Mouse (Mus musculus): ENCODE data around the gene Gm10277.

- TF ChIP-seq TBP (conservative IDR thresholded peaks at IDR 0.05; ENCODE audit: low read depth, low read length) (no peak), MAX (IDR thresholded peaks at IDR 0.05; ENCODE audit: low read length) (no peak), CHD2 (IDR thresholded peaks at IDR 0.05; ENCODE audit: low read length) (no peak)
These were observed 1.6 kb downstream of the Gm10277 start for GRCm38 (mm10) chr11:77785768-77786561.

All from CH12.LX (cell line).